Mouse (Mus musculus): Measurements from ENCODE around the gene Gm10324. TPM values are rescaled to one million over a fixed set of nuclear protein-coding genes. Genes with fewer than 3 reads are reported as not detected.
"Not testable (repeated sequence)": the region's sequence is repeated elsewhere in the genome, so short reads cannot be mapped to it uniquely, and the experiment has no call there.

Gene Gm10324
- total RNA-seq (2021) = not detected

DNA sequence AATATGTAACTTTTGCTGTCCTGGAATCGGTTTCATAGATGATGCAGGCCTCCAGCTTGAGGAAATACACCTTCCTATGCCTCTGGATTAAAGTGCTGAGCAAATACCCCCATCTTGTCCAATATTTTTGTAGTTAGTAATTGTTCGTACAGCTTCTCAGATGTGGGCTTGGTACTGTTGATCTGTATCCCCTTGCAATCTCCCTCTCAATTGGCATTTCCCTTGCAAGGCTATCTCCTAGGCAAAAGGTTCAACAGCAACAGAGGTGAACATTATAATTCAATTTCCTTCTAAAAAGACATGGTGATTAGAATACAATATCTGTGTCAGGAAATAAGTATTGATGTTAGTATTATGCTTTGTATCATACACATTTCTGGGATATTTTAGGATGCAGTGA, at the start of gene Gm10324:
Gene Gm10324 (plus strand): TSS at position 301 of the 400 bp plus-strand sequence.
- DNase-seq; intact Hi-C loops (cut with DNase I): not testable (repeated sequence)

Other genes with a start within 250 kb of the Gm10324 start
- gene Gm10772, start 108.0 kb downstream of the Gm10324 start, total RNA-seq (2021) = not detected

Measured in heart, postnatal 36 days (tissue).